Mouse (Mus musculus) gastrocnemius, postnatal 4 days (tissue): ENCODE results near the gene E430018J23Rik. TPM values are rescaled to one million over a fixed set of nuclear protein-coding genes. Genes with fewer than 3 reads are reported as not detected.
"Not testable (repeated sequence)": the region's sequence is repeated elsewhere in the genome, so short reads cannot be mapped to it uniquely, and the experiment has no call there.

Source experiments
- DNase-seq, 2 experiments: peaks; one replicate each; pipeline ENCODE4 v3.0.0; 2021 to 2022; ENCODE audit warnings: low spot score in 2 of 2, mixed read lengths in 2 of 2
- total RNA-seq, 2 experiments: library from RNA; stranded (reverse); gene quantifications; 2 replicates each; pipeline ENCODE4 v1.2.3; 2021

Gene E430018J23Rik
- total RNA-seq, 2 experiments from 2014 or later, result 4.7 to 5.5 TPM

GRCm38 (mm10) chr7:127385560-127385959 is 7.9 kb downstream of the E430018J23Rik start:
- DNase-seq, result not testable (repeated sequence)

- no peak for DNase-seq
Observed at GRCm38 (mm10) chr7:127378310-127378921, 15.0 kb downstream of the E430018J23Rik start.

DNA sequence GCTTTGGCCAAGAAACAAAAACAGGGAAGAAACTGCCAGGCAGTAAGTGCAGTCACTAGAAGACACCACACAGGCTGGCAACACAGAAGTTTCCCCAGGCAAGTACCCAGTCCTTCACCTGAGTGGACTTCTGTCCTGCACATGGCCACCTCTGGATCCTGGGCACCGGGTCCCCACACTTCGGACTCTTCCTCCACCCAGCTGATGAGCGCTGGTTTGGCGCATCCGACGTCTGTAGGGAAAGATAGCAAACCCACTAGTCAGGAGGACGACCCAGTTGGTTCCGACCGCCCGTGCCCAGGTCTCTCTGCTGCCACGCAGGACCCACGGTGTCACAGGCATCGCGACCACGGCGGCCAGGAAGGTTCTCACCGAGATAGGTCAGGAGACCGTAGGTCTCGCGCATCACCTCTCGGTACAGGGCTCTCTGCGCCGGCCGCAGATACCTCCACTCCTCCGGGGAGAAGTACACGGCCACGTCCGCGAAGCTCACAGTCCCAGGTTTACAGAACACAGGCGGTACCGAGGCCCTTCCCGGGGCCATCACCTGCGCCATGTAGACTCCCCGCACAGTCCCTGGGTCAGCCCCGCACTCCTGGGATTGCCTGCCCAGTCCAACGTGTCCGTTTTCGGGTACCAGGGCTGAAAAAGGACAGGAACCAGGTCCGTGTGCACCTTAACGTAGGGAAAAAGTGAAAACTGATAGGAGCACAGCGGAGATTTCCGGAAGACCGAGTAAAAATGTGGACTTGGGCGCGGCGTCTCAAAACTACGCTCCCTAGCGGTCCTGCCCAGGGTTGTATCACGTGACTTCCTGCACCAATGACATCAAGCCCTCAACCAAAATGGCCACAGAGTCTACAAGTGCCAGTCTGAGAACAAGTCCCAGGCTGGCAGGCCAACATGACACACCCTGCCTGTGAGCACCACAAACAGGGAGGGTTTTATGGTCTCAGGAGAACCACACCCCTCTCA is 17.9 kb downstream of the E430018J23Rik start, which contains the start of gene Zfp747:
Gene Zfp747 (minus strand): TSS at position 780 of the 975 bp plus-strand sequence.
- peak; percentile 70 to 91 for DNase-seq

DNA sequence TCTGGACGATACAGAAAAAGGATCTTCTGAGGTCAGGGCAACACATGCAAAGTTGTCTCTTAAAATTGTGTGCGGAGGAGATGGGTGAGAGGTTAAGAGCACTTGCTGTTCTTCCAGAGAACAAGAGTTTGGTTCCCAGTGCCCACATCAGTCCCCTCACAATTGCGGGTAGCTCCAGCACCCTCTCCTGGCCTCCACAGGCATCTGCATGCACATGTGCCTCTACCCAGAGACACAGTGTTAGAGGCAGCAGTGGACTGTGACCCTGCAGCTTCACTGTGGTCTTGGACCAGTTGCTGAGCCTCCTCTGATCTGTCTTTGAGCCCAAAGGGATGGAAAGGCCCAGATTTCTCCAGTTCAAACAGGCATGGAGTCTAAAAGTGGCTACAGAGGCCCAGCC is 21.6 kb downstream of the E430018J23Rik start:
- not testable (repeated sequence) for DNase-seq

GRCm38 (mm10) chr7:127371213-127371612 is 22.2 kb downstream of the E430018J23Rik start:
- DNase-seq, result no peak

GRCm38 (mm10) chr7:127366249-127366648 is 27.2 kb downstream of the E430018J23Rik start:
- DNase-seq, result no peak

DNA sequence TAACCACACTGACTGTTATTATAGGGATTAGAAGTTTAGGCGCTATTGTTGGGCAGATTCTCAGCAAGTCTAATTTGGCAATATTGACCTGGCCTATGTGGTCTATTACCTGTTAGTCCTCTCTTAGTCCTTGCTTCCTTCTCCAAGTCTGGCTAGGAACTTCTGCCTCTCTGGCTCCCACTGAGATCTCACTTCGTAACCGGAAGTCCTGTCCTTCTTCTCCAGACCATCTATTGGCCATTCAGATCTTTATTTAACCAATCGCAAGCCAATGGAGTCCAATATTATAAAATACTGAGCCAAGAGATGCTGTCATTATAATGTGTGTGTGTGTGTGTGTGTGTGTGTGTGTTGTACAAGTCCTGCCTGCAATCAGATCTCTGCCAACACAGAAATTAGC is 29.3 kb downstream of the E430018J23Rik start:
- DNase-seq, result no peak

DNA sequence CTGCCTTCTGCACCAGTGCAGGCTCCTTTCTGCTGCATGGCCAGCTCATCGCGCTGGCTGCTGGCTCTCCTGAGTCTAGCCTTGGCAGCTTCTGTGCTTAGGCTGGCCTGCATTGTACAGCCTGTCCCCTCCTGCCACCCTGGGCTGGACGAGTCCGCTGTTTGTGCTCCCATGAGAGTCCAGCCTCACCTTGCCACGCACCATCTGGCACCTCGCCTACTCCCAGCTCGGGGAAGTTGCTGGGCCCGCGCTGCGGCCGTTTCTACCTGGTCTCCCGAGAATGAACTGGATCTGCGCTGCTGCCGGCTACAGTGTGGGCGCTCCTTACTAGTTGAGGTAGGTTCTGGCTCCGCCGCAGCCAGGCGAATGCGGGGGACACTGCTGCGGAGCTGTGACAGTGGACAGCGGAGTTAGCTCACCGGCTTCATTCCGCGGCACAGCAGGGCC is 29.9 kb downstream of the E430018J23Rik start:
- no peak for DNase-seq

GRCm38 (mm10) chr7:127362418-127362817 is 31.0 kb downstream of the E430018J23Rik start:
- DNase-seq, result not testable (repeated sequence)

DNA sequence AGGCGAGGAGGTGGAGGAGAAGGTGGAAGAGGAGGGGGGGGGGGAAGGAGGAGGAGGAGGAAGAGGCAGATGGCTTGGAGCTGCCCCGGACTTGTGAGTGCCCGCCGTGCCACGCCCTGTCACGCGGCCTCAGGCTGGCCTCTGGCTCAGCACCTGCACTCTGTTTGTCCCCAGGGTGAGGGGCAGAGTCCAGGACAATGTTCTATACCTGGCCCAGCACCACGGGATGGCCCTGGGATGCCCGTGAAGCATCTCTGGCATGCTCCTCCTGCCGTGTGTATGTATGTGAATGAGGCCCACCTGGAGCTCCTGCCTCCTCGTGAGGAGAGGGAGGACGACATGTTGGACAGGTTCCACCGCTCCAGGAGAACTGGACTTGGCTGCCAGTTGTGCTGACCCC is 32.0 kb downstream of the E430018J23Rik start:
- DNase-seq, result no peak

DNA sequence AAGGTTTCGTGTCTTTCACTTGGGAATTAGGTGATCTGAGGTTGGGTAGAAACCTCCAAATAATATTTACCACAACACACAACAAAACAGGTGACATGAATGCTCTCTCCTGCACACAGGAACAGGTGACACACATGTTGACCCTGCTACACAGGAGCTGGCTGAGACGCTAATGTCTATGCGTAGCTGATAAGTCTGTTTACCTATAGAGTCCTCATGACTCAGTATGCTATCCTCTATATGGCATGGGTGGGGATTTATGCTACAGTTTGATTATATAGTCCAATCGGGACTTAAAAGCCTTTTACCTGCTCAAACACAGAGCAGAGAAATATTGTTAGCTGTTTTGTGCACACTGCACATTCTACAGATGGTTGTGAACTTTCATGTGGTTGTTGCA is 33.2 kb downstream of the E430018J23Rik start:
- no peak for DNase-seq

DNA sequence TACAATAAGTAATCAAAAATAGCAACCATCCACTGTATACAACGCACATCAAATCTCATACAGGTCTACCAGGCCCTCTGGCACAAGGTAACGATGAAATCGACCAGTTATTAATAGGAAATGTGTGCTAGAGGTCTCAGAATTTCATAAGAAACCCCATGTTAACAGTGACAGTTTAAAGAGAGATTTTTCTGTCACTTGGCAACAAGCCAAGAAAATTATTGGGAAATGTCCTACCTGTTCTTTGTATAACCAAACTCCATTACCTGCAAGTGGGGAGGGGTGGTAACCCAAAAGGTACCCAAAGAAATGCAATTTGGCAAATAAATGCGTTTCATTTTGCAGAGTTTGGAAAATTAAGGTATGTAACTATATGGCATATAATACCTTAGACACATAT is 35.0 kb downstream of the E430018J23Rik start:
- no peak for DNase-seq

DNA sequence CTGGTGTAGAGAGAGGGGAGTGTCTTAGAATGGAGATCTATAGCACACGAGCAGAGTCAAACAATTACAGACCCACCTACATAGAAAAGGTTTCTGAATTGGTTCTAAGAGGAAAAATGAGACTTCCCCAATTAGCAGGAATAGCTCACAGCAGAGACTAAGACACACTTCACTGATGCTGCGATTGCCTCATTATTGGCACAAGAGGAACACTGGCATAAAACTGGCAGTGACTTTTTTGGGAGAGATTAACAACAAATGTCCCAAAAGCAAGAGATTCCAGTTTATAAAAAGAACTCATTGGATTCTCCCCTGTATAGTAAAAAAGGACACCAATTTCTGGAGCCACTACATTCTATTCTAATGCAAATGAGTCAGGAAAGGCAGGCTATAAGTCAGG is 35.6 kb downstream of the E430018J23Rik start:
- no peak for DNase-seq

DNA sequence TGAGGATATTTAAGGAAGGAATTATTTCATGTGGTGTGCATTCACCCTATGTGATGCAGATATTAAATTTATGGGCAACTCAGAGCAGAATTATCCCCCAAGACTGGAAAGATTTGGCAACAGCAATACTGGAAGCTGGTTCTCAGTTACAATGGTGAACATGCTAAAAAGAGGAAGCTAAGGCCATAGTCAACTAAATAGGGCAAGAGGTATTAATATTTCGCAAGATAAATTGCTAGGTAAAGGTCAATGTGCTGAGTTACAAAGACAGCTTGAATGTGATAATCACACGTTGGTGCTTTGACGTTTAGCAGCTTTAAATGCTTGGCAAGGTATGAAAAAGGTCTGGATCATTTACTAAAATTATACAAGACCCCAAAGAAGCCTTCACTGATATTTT is 37.6 kb downstream of the E430018J23Rik start:
- DNase-seq, result no peak

GRCm38 (mm10) chr7:127351230-127352004 is 42.0 kb downstream of the E430018J23Rik start:
- no peak for DNase-seq

- no peak for DNase-seq
Observed at GRCm38 (mm10) chr7:127346676-127347075, 46.8 kb downstream of the E430018J23Rik start.

DNA sequence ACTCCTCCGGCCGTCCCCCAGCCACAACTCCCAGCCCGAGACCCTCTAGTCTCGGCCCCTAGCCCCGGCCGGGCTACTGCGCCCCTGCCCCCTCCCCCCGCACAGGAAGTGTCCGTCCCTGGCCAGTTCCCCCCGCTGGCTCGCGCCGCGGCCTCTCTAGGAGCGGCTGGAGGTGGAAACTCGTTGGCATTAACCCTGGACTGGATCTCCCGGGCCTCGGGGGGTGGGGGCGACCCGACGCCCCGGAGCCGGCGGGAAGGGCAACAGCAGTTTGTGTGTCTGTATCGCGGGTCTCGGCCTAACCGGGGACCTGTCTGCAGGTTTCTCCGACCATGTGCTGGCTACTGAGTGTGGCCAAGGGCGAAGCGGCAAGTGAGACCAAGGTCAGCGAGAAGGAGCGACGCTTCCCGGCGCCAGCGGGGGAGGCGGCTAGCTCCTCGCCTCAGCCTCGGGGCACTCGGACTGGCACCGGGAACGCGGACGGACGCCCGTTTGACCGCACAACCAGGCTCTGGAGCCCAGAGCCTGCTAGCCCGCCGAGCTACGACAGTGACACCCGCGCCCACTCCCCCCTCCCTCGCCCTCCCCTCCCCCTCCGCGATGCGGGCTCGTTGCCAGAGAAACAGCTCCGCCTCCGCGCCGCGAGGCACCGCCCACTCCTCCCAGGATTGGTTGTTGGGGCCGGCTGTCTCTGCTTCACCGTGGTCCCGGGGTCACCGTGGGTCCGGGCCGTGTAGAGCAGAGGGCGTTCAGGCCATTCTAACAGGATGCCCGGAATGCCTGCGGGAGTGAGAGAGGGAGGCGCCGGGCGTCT is 47.7 kb downstream of the E430018J23Rik start, which contains the start of gene Zfp768:
Gene Zfp768 (minus strand): TSS at position 78 of the 814 bp plus-strand sequence.
- peak; percentile 95 to 97 for DNase-seq

DNA sequence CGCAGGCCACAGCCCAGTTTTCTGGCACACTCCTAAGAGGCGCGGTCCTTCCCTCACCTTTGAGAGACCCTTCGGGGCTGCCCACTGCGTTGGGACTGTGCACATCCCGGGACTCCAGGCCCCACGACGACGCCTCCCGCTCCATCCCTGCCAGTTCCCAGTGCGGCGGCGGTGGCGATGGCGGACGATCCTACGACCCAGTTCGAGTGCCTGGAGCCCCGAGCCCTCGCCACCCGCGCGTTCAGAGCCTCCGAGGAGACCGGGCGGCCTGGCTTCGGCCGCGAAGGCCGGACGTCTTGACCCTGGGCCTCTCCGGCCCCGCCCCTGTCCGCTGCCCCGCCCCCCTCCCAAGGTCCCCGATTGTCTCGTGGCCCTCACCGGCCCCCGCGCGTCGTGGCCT is 48.3 kb downstream of the E430018J23Rik start:
- DNase-seq, result peak in 1 of 2 experiments; percentile 71

DNA sequence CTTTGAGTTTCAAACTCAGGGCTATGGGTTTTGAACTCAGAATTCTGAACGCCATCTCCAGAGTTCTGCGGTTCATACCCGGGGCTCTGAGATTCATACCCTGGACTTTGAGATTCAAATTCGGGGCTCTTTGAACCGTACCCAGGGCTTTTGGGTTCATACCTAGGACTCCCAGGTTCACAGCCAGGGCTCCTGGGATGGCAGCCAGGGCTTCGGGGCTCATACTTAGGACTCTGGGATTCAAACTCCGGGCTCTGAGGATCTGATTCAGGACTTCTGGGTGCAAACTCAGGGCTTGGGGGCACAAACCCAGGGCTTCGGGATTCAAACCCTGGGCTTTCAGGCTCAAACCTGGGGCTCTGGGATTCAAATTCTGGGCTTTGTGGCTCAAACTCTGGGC is 49.1 kb downstream of the E430018J23Rik start:
- DNase-seq, result no peak

GRCm38 (mm10) chr7:127343351-127344019 is 49.9 kb downstream of the E430018J23Rik start:
- no peak for DNase-seq
